Mouse (Mus musculus): Measurements from ENCODE around the gene Hp1bp3. TPM values are rescaled to one million over a fixed set of nuclear protein-coding genes. Genes with fewer than 3 reads are reported as not detected.

Hp1bp3 gene
- polyA plus RNA-seq, 2 experiments: 34.7 to 36.1 TPM

DNA sequence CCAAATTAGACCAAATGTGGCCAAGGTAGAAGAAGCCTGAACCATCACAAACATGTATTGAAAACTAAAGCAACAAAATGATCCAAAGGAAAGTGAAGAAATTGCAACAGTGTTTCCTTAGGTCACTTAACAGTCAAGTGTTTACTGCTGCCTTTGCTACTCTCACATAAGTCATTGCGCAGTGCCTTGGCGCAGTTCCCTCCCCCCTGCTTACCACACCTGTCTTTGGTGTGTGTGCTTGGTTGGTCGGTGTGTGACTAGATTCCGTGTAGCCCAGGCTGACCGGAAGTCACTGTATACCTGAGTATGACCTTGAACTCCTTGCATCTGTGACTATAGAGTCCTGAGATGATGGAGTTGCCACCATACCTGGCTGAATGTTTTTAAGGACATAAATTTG is 36.7 kb upstream of the Hp1bp3 start:
- H3K9me3 ChIP-seq (ENCODE audit: control insufficient read depth, low read length): no peaks in the 10 kb centered on the region
- H3K4me3 ChIP-seq (ENCODE audit: insufficient read depth in 1 of 2, low read depth in 2 of 2, low read length in 2 of 2): no peak overlapping the region
- H3K9ac ChIP-seq (replicated peaks): no peak overlapping the region
- H3K36me3 ChIP-seq (replicated peaks; ENCODE audit: control insufficient read depth, insufficient read depth, low read depth): peaks cover 14% of the 10 kb centered on the region
- WGBS (ENCODE audit: insufficient replicate concordance): 84% methylated on average over 5 of the region's 5 CpGs
- H3K27me3 ChIP-seq (ENCODE audit: control insufficient read depth, insufficient read depth, low read length): no peaks in the 10 kb centered on the region
- TF ChIP-seq CTCF (IDR thresholded peaks at IDR 0.05; ENCODE audit: low read depth) (no peak), EP300 (IDR thresholded peaks at IDR 0.05; ENCODE audit: low read depth) (no peak)
- H3K4me1 ChIP-seq (replicated peaks; ENCODE audit: control insufficient read depth in 2 of 2, insufficient read depth in 2 of 2, low read length in 1 of 2): no peaks in the 10 kb centered on the region; a peak in 1 of 4 replicates
- no peak overlapping the region for H3K4me2 ChIP-seq (ENCODE audit: low read depth)
- ATAC-seq (ENCODE audit: insufficient read depth) (no peak), DNase-seq (ENCODE audit: low read depth in 3 of 3, low spot score in 3 of 3) (no peak)
- no peak overlapping the region for H3K27ac ChIP-seq

DNA sequence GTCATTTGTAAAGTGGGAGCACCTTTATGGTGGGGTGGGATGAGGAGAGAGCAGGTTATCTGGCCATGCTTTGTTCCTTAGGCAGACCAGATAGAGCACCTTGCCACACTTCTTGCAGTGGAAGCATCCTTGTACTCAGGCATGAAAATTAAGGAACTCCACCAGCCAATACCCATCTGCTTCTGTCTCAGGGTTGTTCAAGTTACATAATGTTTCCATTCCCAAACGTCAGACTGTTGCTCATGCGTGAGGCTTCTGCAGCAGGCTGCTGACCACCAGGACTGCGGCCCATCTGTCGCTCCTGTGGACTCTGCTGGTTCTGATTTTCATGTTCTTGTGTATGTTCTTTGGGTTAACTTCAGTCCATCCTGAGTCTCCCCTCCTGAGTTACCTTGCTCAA is 35.4 kb upstream of the Hp1bp3 start:
- DNase-seq (ENCODE audit: low read depth in 3 of 3, low spot score in 3 of 3) (no peak), ATAC-seq (ENCODE audit: insufficient read depth) (no peak)
- Histone ChIP-seq H3K27me3 (ENCODE audit: control insufficient read depth, insufficient read depth, low read length) (no peaks in the 10 kb centered on the region), H3K9me3 (ENCODE audit: control insufficient read depth, low read length) (no peaks in the 10 kb centered on the region), H3K9ac (replicated peaks) (no peak overlapping the region), H3K4me3 (ENCODE audit: insufficient read depth in 1 of 2, low read depth in 2 of 2, low read length in 2 of 2) (no peak overlapping the region), H3K36me3 (replicated peaks; ENCODE audit: control insufficient read depth, insufficient read depth, low read depth) (peaks cover 14% of the 10 kb centered on the region), H3K4me1 (replicated peaks; ENCODE audit: control insufficient read depth in 2 of 2, insufficient read depth in 2 of 2, low read length in 1 of 2) (no peaks in the 10 kb centered on the region; a peak in 1 of 4 replicates), H3K4me2 (ENCODE audit: low read depth) (no peak overlapping the region), H3K27ac (no peak overlapping the region)
- 78% methylated on average over 4 of the region's 4 CpGs for WGBS (ENCODE audit: insufficient replicate concordance)
- TF ChIP-seq EP300 (IDR thresholded peaks at IDR 0.05; ENCODE audit: low read depth) (no peak), CTCF (IDR thresholded peaks at IDR 0.05; ENCODE audit: low read depth) (no peak)

DNA sequence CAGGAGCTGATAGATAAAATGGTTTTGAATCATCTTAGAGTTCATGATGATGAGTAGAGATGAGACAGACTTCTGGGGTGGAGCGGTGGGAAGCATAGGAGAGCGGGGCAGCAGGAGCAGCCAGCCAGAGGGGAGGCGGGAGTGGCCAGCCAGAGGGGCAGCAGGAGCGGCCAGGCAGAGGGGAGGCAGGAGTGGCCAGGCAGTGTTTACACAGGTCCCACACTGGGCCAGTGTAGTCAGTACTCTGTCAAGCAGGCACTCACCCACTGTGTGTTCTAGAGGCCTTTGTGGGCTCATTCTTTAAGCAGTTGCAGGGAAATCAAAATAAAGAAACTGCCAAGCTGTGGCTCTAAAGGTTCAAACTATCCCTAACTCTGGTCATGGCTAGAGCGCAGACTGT is 32.0 kb upstream of the Hp1bp3 start:
- Histone ChIP-seq H3K36me3 (replicated peaks; ENCODE audit: control insufficient read depth, insufficient read depth, low read depth) (peaks cover 13% of the 10 kb centered on the region), H3K9me3 (ENCODE audit: control insufficient read depth, low read length) (no peaks in the 10 kb centered on the region), H3K9ac (replicated peaks) (no peak overlapping the region), H3K27ac (no peak overlapping the region), H3K4me3 (ENCODE audit: insufficient read depth in 1 of 2, low read depth in 2 of 2, low read length in 2 of 2) (no peak overlapping the region), H3K4me2 (ENCODE audit: low read depth) (no peak overlapping the region), H3K27me3 (ENCODE audit: control insufficient read depth, insufficient read depth, low read length) (no peaks in the 10 kb centered on the region), H3K4me1 (replicated peaks; ENCODE audit: control insufficient read depth in 2 of 2, insufficient read depth in 2 of 2, low read length in 1 of 2) (no peaks in the 10 kb centered on the region; a peak in 1 of 4 replicates)
- WGBS (ENCODE audit: insufficient replicate concordance): 80% methylated on average over 5 of the region's 5 CpGs
- ATAC-seq (ENCODE audit: insufficient read depth): no peak
- DNase-seq (ENCODE audit: low read depth in 3 of 3, low spot score in 3 of 3): no peak
- TF ChIP-seq CTCF (IDR thresholded peaks at IDR 0.05; ENCODE audit: low read depth) (no peak), EP300 (IDR thresholded peaks at IDR 0.05; ENCODE audit: low read depth) (no peak)

DNA sequence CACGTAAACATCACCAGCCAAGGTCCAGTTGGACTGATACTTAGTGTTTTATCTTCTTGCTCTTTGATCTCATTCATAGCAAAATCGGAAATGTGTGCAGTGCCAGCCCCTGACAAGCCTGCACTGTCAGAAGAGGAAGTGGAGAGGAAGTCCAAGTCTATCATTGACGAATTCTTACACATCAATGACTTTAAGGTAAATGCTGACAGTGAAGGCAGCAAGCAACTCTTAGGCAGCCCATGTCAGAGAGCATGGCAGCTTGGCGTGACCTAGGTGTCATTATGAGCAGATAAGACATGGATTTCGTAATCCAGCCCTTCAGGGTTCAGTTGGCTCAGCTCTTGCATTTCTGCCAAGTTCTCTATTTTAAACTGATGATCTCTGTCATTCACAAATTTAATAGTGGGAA is 31.5 kb upstream of the Hp1bp3 start:
- Histone ChIP-seq H3K9ac (replicated peaks) (no peak overlapping the region), H3K4me3 (ENCODE audit: insufficient read depth in 1 of 2, low read depth in 2 of 2, low read length in 2 of 2) (no peak overlapping the region), H3K9me3 (ENCODE audit: control insufficient read depth, low read length) (no peaks in the 10 kb centered on the region), H3K4me1 (replicated peaks; ENCODE audit: control insufficient read depth in 2 of 2, insufficient read depth in 2 of 2, low read length in 1 of 2) (no peaks in the 10 kb centered on the region; a peak in 1 of 4 replicates), H3K4me2 (ENCODE audit: low read depth) (no peak overlapping the region), H3K36me3 (replicated peaks; ENCODE audit: control insufficient read depth, insufficient read depth, low read depth) (peaks cover 13% of the 10 kb centered on the region), H3K27me3 (ENCODE audit: control insufficient read depth, insufficient read depth, low read length) (no peaks in the 10 kb centered on the region), H3K27ac (no peak overlapping the region)
- no peak for ATAC-seq (ENCODE audit: insufficient read depth)
- no peak for DNase-seq (ENCODE audit: low read depth in 3 of 3, low spot score in 3 of 3)
- TF ChIP-seq EP300 (IDR thresholded peaks at IDR 0.05; ENCODE audit: low read depth) (no peak), CTCF (IDR thresholded peaks at IDR 0.05; ENCODE audit: low read depth) (no peak)
- 50% methylated on average over 5 of the region's 5 CpGs for WGBS (ENCODE audit: insufficient replicate concordance)

DNA sequence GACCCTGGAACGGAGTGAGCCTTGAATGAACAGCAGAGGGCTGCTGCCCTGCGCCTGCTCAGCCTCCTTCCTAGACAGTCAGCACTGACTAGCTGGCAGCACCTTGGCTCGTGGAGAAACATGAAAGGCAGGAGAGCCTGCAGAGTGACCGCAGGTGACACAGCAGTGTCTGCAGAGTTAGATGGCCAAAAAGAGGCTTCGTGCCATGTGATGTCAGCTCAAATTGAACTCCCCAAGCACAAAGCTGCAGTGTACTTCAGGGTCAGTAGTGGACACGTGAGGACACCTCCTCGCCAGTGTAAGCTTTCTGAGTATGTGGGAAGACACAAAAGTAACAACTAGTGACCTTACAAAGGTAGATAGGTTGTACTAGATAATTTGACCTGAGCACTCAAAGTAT is 30.1 kb upstream of the Hp1bp3 start:
- no peaks in the 10 kb centered on the region for H3K27me3 ChIP-seq (ENCODE audit: control insufficient read depth, insufficient read depth, low read length)
- no peak overlapping the region for H3K4me3 ChIP-seq (ENCODE audit: insufficient read depth in 1 of 2, low read depth in 2 of 2, low read length in 2 of 2)
- H3K9me3 ChIP-seq (ENCODE audit: control insufficient read depth, low read length): no peaks in the 10 kb centered on the region
- no peak overlapping the region for H3K27ac ChIP-seq
- no peaks in the 10 kb centered on the region; a peak in 1 of 4 replicates for H3K4me1 ChIP-seq (replicated peaks; ENCODE audit: control insufficient read depth in 2 of 2, insufficient read depth in 2 of 2, low read length in 1 of 2)
- DNase-seq (ENCODE audit: low read depth in 3 of 3, low spot score in 3 of 3): no peak
- no peak overlapping the region for H3K9ac ChIP-seq (replicated peaks)
- H3K36me3 ChIP-seq (replicated peaks; ENCODE audit: control insufficient read depth, insufficient read depth, low read depth): peaks cover 13% of the 10 kb centered on the region
- no peak for TF ChIP-seq EP300 (IDR thresholded peaks at IDR 0.05; ENCODE audit: low read depth)
- TF ChIP-seq CTCF (IDR thresholded peaks at IDR 0.05; ENCODE audit: low read depth): no peak
- no peak for ATAC-seq (ENCODE audit: insufficient read depth)
- no peak overlapping the region for H3K4me2 ChIP-seq (ENCODE audit: low read depth)
- 81% methylated on average over 7 of the region's 7 CpGs for WGBS (ENCODE audit: insufficient replicate concordance)

All from liver, embryonic 14.5 days (tissue).